ENCODE assay signal across 8 mouse cellular contexts in the genomic region with DNA sequence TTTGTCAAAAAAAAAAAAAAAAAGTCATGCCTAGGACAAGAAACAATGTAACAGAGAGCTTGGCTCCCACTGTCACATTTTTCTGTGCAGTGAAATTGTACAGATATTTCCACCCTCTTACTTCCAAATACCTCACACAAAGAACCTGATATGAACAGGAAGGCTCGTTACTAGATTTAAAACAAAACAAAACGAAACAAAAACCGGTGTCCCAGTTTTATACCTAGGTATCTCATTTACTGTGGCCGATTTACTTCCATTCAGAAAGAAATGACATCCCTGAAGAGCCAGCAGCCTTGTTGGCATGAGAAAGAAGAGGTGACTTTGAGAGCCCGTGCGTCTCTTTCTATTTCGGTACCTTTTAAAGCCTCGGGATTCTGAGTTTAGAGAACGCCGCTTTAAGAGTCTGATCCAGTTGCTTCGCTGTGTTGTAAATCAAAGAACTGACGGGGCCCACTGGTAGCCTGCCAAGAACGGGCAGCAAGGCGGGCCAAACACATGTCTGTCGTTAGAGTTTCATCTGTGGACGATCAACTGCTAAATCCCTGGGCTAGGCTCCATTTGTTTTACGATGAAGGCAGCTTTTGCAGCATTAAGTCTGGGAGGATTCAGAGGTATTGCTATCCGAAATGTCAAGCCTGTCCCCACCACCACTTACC.
DNase-seq lines count a peak whose midpoint lies in the region; ATAC-seq and TF ChIP-seq lines count a peak whose summit lies in the region.

No protein-coding gene starts in this region.

- no peaks in the 10 kb centered on the region for H3K27me3 ChIP-seq in forebrain, embryonic 13.5 days
- H3K27me3 ChIP-seq in forebrain, embryonic 11.5 days (ENCODE audit: control insufficient read depth, insufficient read depth, low read length), result no peaks in the 10 kb centered on the region
- H3K27me3 ChIP-seq in heart, adult 2 months (ENCODE audit: control insufficient read depth, insufficient read depth, low read length), result no peaks in the 10 kb centered on the region
- no peaks in the 10 kb centered on the region for H3K27me3 ChIP-seq in kidney, adult 2 months (replicated peaks; ENCODE audit: control insufficient read depth, insufficient read depth, low read length)
- no peaks in the 10 kb centered on the region for H3K27me3 ChIP-seq in limb, embryonic 12.5 days

- H3K4me1 ChIP-seq in forebrain, embryonic 13.5 days, result peaks cover 20% of the 10 kb centered on the region
- H3K4me1 ChIP-seq in forebrain, embryonic 11.5 days (replicated peaks; ENCODE audit: control insufficient read depth, insufficient read depth, low read length), result no peaks in the 10 kb centered on the region
- H3K4me1 ChIP-seq in heart, adult 2 months (ENCODE audit: control insufficient read depth, insufficient read depth, low read length), result peaks cover 2% of the 10 kb centered on the region
- peaks cover 5% of the 10 kb centered on the region; the same call in 1 of the 2 replicates for H3K4me1 ChIP-seq in kidney, adult 2 months (ENCODE audit: control insufficient read depth, insufficient read depth, low read length)
- peaks cover 14% of the 10 kb centered on the region for H3K4me1 ChIP-seq in limb, embryonic 12.5 days (replicated peaks)

- DNase-seq in forebrain, embryonic 11.5 days (ENCODE audit: low spot score), result no peak
- peak; percentile 30 to 55 for DNase-seq in cerebellum, postnatal 25 days
- peak; percentile 71 to 77 for DNase-seq in heart, adult 2 months
- peak; percentile 84 for DNase-seq in kidney, adult 2 months
- DNase-seq in ovary, adult 18-20 months (ENCODE audit: low spot score), result peak; percentile 32
- no peak for DNase-seq in spleen, postnatal 14 days (ENCODE audit: low spot score in 2 of 2)

- peak overlapping the region; percentile 31; the same call in 1 of the 2 replicates for H3K9ac ChIP-seq in forebrain, embryonic 13.5 days
- no peak overlapping the region for H3K9ac ChIP-seq in forebrain, embryonic 11.5 days (ENCODE audit: low read length)
- H3K9ac ChIP-seq in heart, adult 2 months (ENCODE audit: low read depth, low read length), result peak overlapping the region; percentile 50
- H3K9ac ChIP-seq in limb, embryonic 12.5 days (replicated peaks), result no peak overlapping the region

- peak overlapping the region; percentile 81 for H3K27ac ChIP-seq in forebrain, embryonic 13.5 days
- H3K27ac ChIP-seq in forebrain, embryonic 11.5 days (ENCODE audit: low read depth, low read length), result no peak overlapping the region
- peak overlapping the region; percentile 42 for H3K27ac ChIP-seq in heart, adult 2 months
- no peak overlapping the region for H3K27ac ChIP-seq in kidney, adult 2 months (ENCODE audit: insufficient read depth, low read depth, low read length)
- H3K27ac ChIP-seq in limb, embryonic 12.5 days, result peak overlapping the region; percentile 81

- 51% methylated on average over 18 of the region's 18 CpGs for WGBS in forebrain, embryonic 13.5 days
- 80% methylated on average over 18 of the region's 18 CpGs for WGBS in forebrain, embryonic 11.5 days
- 20% methylated on average over 18 of the region's 18 CpGs for whole genome bisulfite sequencing in heart, adult 2 months
- WGBS in kidney, adult 2 months, result 4% methylated on average over 18 of the region's 18 CpGs
- 19% methylated on average over 18 of the region's 18 CpGs for WGBS in limb, embryonic 12.5 days

- no peak for TF ChIP-seq CTCF in heart, adult 2 months (IDR thresholded peaks at IDR 0.05)
- no peak for TF ChIP-seq CTCF in kidney, adult 2 months (conservative IDR thresholded peaks at IDR 0.05; ENCODE audit: insufficient read depth, insufficient read length, low read depth, low read length)

- peak overlapping the region; percentile 19; the same call in 1 of the 2 replicates for H3K4me3 ChIP-seq in forebrain, embryonic 13.5 days
- no peak overlapping the region for H3K4me3 ChIP-seq in forebrain, embryonic 11.5 days (ENCODE audit: low read depth, low read length)
- H3K4me3 ChIP-seq in heart, adult 2 months, result peak overlapping the region; percentile 28
- peak overlapping the region; percentile 47 for H3K4me3 ChIP-seq in kidney, adult 2 months (ENCODE audit: insufficient read depth, low read depth, low read length)
- H3K4me3 ChIP-seq in limb, embryonic 12.5 days (replicated peaks), result peak overlapping the region; percentile 21

- no peaks in the 10 kb centered on the region for H3K9me3 ChIP-seq in forebrain, embryonic 13.5 days (replicated peaks)
- no peaks in the 10 kb centered on the region for H3K9me3 ChIP-seq in forebrain, embryonic 11.5 days (ENCODE audit: control insufficient read depth, low read length)
- H3K9me3 ChIP-seq in limb, embryonic 12.5 days, result no peaks in the 10 kb centered on the region; the same call in 1 of the 2 replicates

- peaks cover 26% of the 10 kb centered on the region for H3K36me3 ChIP-seq in forebrain, embryonic 13.5 days (ENCODE audit: poor library complexity, severe bottlenecking)
- H3K36me3 ChIP-seq in forebrain, embryonic 11.5 days (ENCODE audit: control insufficient read depth, insufficient read depth, low read length), result no peaks in the 10 kb centered on the region; the same call in 1 of the 2 replicates
- no peaks in the 10 kb centered on the region for H3K36me3 ChIP-seq in heart, adult 2 months (ENCODE audit: control insufficient read depth, insufficient read depth, low read length)
- no peaks in the 10 kb centered on the region for H3K36me3 ChIP-seq in kidney, adult 2 months (ENCODE audit: control insufficient read depth, insufficient read depth, low read length)
- H3K36me3 ChIP-seq in limb, embryonic 12.5 days, result peaks cover 20% of the 10 kb centered on the region

- intact Hi-C loops in heart, adult 2 months (cut with DNase I), result loop anchor here (5.0 kb wide), 2 partner anchors 56 to 134 kb away; no protein-coding TSS in a partner anchor

- TF ChIP-seq POLR2A in heart, adult 2 months (IDR thresholded peaks at IDR 0.05; ENCODE audit: insufficient read depth, low read depth, low read length), result no peak
- no peak for TF ChIP-seq POLR2A in kidney, adult 2 months (IDR thresholded peaks at IDR 0.05; ENCODE audit: low read depth, low read length)

- peak; percentile 72 for ATAC-seq in forebrain, embryonic 13.5 days
- no peak for ATAC-seq in forebrain, embryonic 11.5 days (replicated peaks; ENCODE audit: low FRiP score)
- ATAC-seq in limb, embryonic 12.5 days (ENCODE audit: insufficient number of reproducible peaks, insufficient read depth, low FRiP score, low TSS enrichment, low read depth), result 0 out of 2 replicates have a peak, but pooled peaks have one; percentile 43

- H3K79me2 ChIP-seq in heart, adult 2 months (replicated peaks; ENCODE audit: control insufficient read depth, insufficient read depth, low read length), result no peaks in the 10 kb centered on the region

- peak overlapping the region; percentile 44 for H3K4me2 ChIP-seq in forebrain, embryonic 13.5 days
- H3K4me2 ChIP-seq in forebrain, embryonic 11.5 days (ENCODE audit: low read depth, low read length, severe bottlenecking), result no peak overlapping the region
- H3K4me2 ChIP-seq in limb, embryonic 12.5 days, result peak overlapping the region; percentile 50

- TF ChIP-seq EP300 in heart, adult 2 months (IDR thresholded peaks at IDR 0.05; ENCODE audit: insufficient read depth, low read depth, low read length), result 0 out of 2 replicates have a peak, but pooled peaks have one; percentile 13

Comparison
In these comparisons a context has a peak if more than half of its experiments do, and no peak if none do; other contexts are left out.
1. H3K27ac ChIP-seq: peak in forebrain, embryonic 13.5 days (single experiment), heart, adult 2 months (single experiment) and limb, embryonic 12.5 days (single experiment); none in forebrain, embryonic 11.5 days (single experiment) and kidney, adult 2 months (single experiment).
2. H3K9ac ChIP-seq: peak in forebrain, embryonic 13.5 days (single experiment) and heart, adult 2 months (single experiment); none in forebrain, embryonic 11.5 days (single experiment) and limb, embryonic 12.5 days (single experiment).
3. DNase-seq: peak in cerebellum, postnatal 25 days (2 of 2), heart, adult 2 months (2 of 2), kidney, adult 2 months (single experiment) and ovary, adult 18-20 months (single experiment); none in forebrain, embryonic 11.5 days (single experiment) and spleen, postnatal 14 days (0 of 2).